Mouse (Mus musculus) embryonic facial prominence, embryonic 13.5 days (tissue): ENCODE data around the gene Camk2n2. TPM values are rescaled to one million over a fixed set of nuclear protein-coding genes. Genes with fewer than 3 reads are reported as not detected.

Experiments used
- microRNA counts: library from miRNA; unstranded; fragments of <30 nt; microRNA quantifications from one replicate; lab custom pipeline; 2016
- microRNA-seq: library from miRNA; unstranded; fragments of <30 nt; microRNA quantifications from one replicate; pipeline ENCODE4, GENCODE M21; 2016
- polyA plus RNA-seq: library from polyadenylated mRNA; unstranded; fragments of >200 nt; fragmentation: Nextera tagmentation; extraction: Ambion mirVana; gene quantifications from 2 replicates; pipeline ENCODE4 v1.2.1, GENCODE M21; 2015

The Camk2n2 gene
- polyA plus RNA-seq, 1 experiment from 2014 or later, result 1.5 TPM

MicroRNAs within 50 kb of the gene (microRNA counts, 519-probe panel; counts per million panel counts)
- 3,077 counts per million, percentile 71 among the panel's probes with 10 or more counts for microRNA mmu-miR-1224 (lab: Ali Mortazavi, UCI)

Small RNA genes within 50 kb of the gene (microRNA-seq; reads per million reads assigned to microRNA genes)
- 3.7 reads per million, percentile 15 among the genes with 10 or more reads in this experiment for gene Mir1224

Other genes starting within 250 kb of the Camk2n2 start
- gene Abcc5, start 194.9 kb downstream of the Camk2n2 start, polyA plus RNA-seq, result 77.0 and 88.5 TPM in 2 replicates
- gene Eif2b5, start 122.5 kb downstream of the Camk2n2 start, polyA plus RNA-seq, result 96.6 and 114 TPM in 2 replicates
- gene Dvl3, start 104.3 kb downstream of the Camk2n2 start, polyA plus RNA-seq, result 26.7 and 27.1 TPM in 2 replicates
- 610 and 646 TPM in 2 replicates for gene Ap2m1, start 85.8 kb downstream of the Camk2n2 start, polyA plus RNA-seq
- 65.0 and 77.4 TPM in 2 replicates for gene Abcf3, start 72.7 kb downstream of the Camk2n2 start, polyA plus RNA-seq
- gene Vwa5b2, start 31.8 kb downstream of the Camk2n2 start, polyA plus RNA-seq, result 1.6 and 2.8 TPM in 2 replicates
- gene Eef1akmt4, start 9.7 kb downstream of the Camk2n2 start, polyA plus RNA-seq, result 30.9 and 33.5 TPM in 2 replicates
- gene Gm49333, start 9.7 kb downstream of the Camk2n2 start, polyA plus RNA-seq, result 0.41 TPM in 1 of 2 replicates, not detected in the other
- gene Alg3, start 9.6 kb downstream of the Camk2n2 start, polyA plus RNA-seq, result 37.1 and 39.4 TPM in 2 replicates
- 9.1 and 9.2 TPM in 2 replicates for gene Ece2, start 8.5 kb upstream of the Camk2n2 start, polyA plus RNA-seq
- gene Psmd2, start 30.4 kb upstream of the Camk2n2 start, polyA plus RNA-seq, result 313 and 339 TPM in 2 replicates
- gene Eif4g1, start 47.0 kb upstream of the Camk2n2 start, polyA plus RNA-seq, result 179 and 199 TPM in 2 replicates
- 7.0 and 7.2 TPM in 2 replicates for gene Fam131a, start 72.0 kb upstream of the Camk2n2 start, polyA plus RNA-seq
- 110 and 112 TPM in 2 replicates for gene Polr2h, start 96.4 kb upstream of the Camk2n2 start, polyA plus RNA-seq
- gene Clcn2, start 96.5 kb upstream of the Camk2n2 start, polyA plus RNA-seq, result 15.7 and 18.9 TPM in 2 replicates
- 3.4 and 4.5 TPM in 2 replicates for gene Chrd, start 111.8 kb upstream of the Camk2n2 start, polyA plus RNA-seq
- gene Thpo, start 113.2 kb upstream of the Camk2n2 start, polyA plus RNA-seq, result 1.00 and 1.2 TPM in 2 replicates